Mouse (Mus musculus): ENCODE measurements around the gene Gpc5. TPM values are rescaled to one million over a fixed set of nuclear protein-coding genes. Genes with fewer than 3 reads are reported as not detected.

Gene Gpc5
- polyA plus RNA-seq, 1 experiment from 2014 or later: 1.2 TPM

- in situ Hi-C loops (cut with MboI; ENCODE audit: low pct_unique_long_range_greater_than_20kb): no loop called here
- peaks cover 6% of the 10 kb centered on the region for H3K27me3 ChIP-seq
- ATAC-seq (no peak), DNase-seq (ENCODE audit: low read depth, low spot score) (no peak)
- POLR2A ChIA-PET: no interaction called here
- CTCF ChIA-PET: no interaction called here
- no peak for TF ChIP-seq CTCF (IDR thresholded peaks at IDR 0.05)
Measured at GRCm38 (mm10) chr14:116543746-116544145, 1451.7 kb downstream of the Gpc5 start.

GRCm38 (mm10) chr14:116551401-116551800 lies 1459.4 kb downstream of the Gpc5 start:
- DNase-seq (ENCODE audit: low read depth, low spot score) (no peak), ATAC-seq (no peak)
- no peak for TF ChIP-seq CTCF (IDR thresholded peaks at IDR 0.05)
- ChIA-PET CTCF (no interaction called here), POLR2A (no interaction called here)
- in situ Hi-C loops (cut with MboI; ENCODE audit: low pct_unique_long_range_greater_than_20kb): loop anchor here (25.0 kb wide), 1 partner anchor 1386 kb away; no protein-coding TSS in a partner anchor
- H3K27me3 ChIP-seq: no peaks in the 10 kb centered on the region

- DNase-seq (ENCODE audit: low read depth, low spot score) (no peak), ATAC-seq (no peak)
- no peak for TF ChIP-seq CTCF (IDR thresholded peaks at IDR 0.05)
- POLR2A ChIA-PET: interaction anchor here (0.5 kb wide), 1 partner anchor 1323 kb away, joined by 4 read pairs; no protein-coding TSS in a partner anchor
- no peaks in the 10 kb centered on the region for H3K27me3 ChIP-seq
- in situ Hi-C loops (cut with MboI; ENCODE audit: low pct_unique_long_range_greater_than_20kb): loop anchor here (25.0 kb wide), 1 partner anchor 1384 kb away; no protein-coding TSS in a partner anchor
- CTCF ChIA-PET: no interaction called here
Measured at GRCm38 (mm10) chr14:116553316-116553715, 1461.3 kb downstream of the Gpc5 start.

- no peak for ATAC-seq
- in situ Hi-C loops (cut with MboI; ENCODE audit: low pct_unique_long_range_greater_than_20kb): loop anchor here (25.0 kb wide), 1 partner anchor 1379 kb away; no protein-coding TSS in a partner anchor
- peaks cover 3% of the 10 kb centered on the region for H3K27me3 ChIP-seq
- ChIA-PET CTCF (interaction anchor here (1.2 kb wide), 1 partner anchor 19 kb away, joined by 5 read pairs; no protein-coding TSS in a partner anchor), POLR2A (no interaction called here)
- TF ChIP-seq CTCF (IDR thresholded peaks at IDR 0.05): no peak
- DNase-seq (ENCODE audit: low read depth, low spot score): no peak
Measured at GRCm38 (mm10) chr14:116558141-116558800, 1466.3 kb downstream of the Gpc5 start.

GRCm38 (mm10) chr14:116559990-116560389 lies 1468.0 kb downstream of the Gpc5 start:
- no peak for DNase-seq (ENCODE audit: low read depth, low spot score)
- peaks cover 4% of the 10 kb centered on the region for H3K27me3 ChIP-seq
- POLR2A ChIA-PET: no interaction called here

More at GRCm38 (mm10) chr14:116559990-116560389, 1468.0 kb downstream of the Gpc5 start:
- ATAC-seq: no peak
- in situ Hi-C loops (cut with MboI; ENCODE audit: low pct_unique_long_range_greater_than_20kb): loop anchor here (10.0 to 25.0 kb wide), 2 partner anchors 365 to 1377 kb away; partner anchors contain the start of gene Gpc6
- TF ChIP-seq CTCF (IDR thresholded peaks at IDR 0.05): peak; percentile 59
- CTCF ChIA-PET: no interaction called here

Measured in Patski (cell line).